Mouse (Mus musculus) forebrain, embryonic 16.5 days (tissue): ENCODE measurements at regions not wholly inside any gene's neighbourhood (a gene's known extent, or its start where the extent isn't known, plus 50 kb on each side); places are given as distances from the start of the nearest gene placed in this dataset.

Experiments used
- ATAC-seq: fragments of 200-750 bp; cut with Nextera tagmentation; 2 replicates; pipeline ENCODE4 v1.8.0; 2017; ENCODE audit warnings: mild to moderate bottlenecking, moderate library complexity
- H3K27ac ChIP-seq: fragments of 300-500 bp; sonication (generic); 2 replicates; pipeline ENCODE4 v1.5.1; 2014; ENCODE audit warnings: low read length, control low read depth
- H3K27me3 ChIP-seq: fragments of 300-500 bp; sonication (generic); replicated peaks from 2 replicates; pipeline ENCODE4 v1.6.1; 2014; ENCODE audit warnings: low read length; ENCODE audit not compliant: control insufficient read depth, insufficient read depth
- H3K36me3 ChIP-seq: fragments of 300-500 bp; sonication (generic); 2 replicates; pipeline ENCODE4 v1.6.1; 2014; ENCODE audit not compliant: control insufficient read depth, insufficient read depth
- H3K4me1 ChIP-seq: fragments of 300-500 bp; sonication (generic); replicated peaks from 2 replicates; pipeline ENCODE4 v1.6.1; 2014; ENCODE audit warnings: low read length; ENCODE audit not compliant: control insufficient read depth, insufficient read depth
- H3K4me2 ChIP-seq: fragments of 300-500 bp; sonication (generic); 2 replicates; pipeline ENCODE4 v1.6.1; 2014; ENCODE audit warnings: mild to moderate bottlenecking, low read length, control low read depth
- H3K4me3 ChIP-seq: fragments of 300-500 bp; sonication (generic); replicated peaks from 2 replicates; pipeline ENCODE4 v1.5.1; 2014; ENCODE audit warnings: mild to moderate bottlenecking, low read length, control low read depth
- H3K9ac ChIP-seq: fragments of 300-500 bp; sonication (generic); replicated peaks from 2 replicates; pipeline ENCODE4 v1.6.1; 2014; ENCODE audit warnings: low read depth, low read length, control low read depth
- H3K9me3 ChIP-seq: fragments of 300-500 bp; sonication (generic); 2 replicates; pipeline ENCODE4 v1.6.1; 2016; ENCODE audit warnings: low read length; ENCODE audit not compliant: control insufficient read depth
- WGBS: fragments of 180-500 bp; shearing (Covaris S2); extraction: QIAGEN DNeasy Blood & Tissue Kit; methylation state at CpG from one replicate; pipeline ENCODE4 v1.1.7; 2014; 5-methylcytosine and 5-hydroxymethylcytosine counted together

DNA sequence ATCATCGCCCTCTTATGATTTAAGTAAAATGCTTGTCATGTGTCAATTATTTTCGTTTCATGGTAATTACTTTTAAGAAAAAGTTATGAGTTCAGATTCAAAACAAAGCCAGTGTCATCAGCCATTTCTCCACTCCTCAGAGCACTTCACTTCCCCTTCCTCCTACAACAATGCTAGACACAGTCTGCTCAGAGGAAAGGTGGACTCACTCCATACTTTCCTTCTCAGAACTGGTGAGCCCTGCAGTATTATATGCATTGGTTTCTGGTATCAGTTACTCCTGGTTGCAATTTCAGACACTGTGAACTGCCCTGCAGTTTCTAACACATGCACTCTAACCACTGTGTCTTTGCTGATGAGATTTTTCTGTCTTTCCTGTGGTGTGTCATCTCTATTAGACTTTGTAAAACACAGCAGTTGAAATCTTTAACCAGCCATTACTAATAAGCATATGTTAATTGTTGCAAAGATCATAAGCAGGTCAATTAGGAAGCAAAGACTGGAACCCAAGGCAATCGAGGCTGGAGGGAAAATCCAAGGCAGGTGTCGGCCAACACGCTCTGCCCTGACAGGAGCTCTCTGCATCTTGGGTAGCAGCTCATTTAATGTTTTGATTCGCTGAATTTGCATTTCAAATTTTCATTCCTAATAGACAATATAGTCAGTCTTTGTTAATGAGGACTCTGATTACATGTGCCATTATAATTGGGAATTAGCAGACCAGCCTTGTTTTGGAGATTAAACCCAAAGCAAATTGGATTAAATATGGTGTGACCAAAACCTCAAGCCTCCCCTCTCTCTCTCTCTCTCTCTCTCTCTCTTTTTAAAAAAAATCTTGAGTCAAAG, 202.7 kb downstream of the Pou4f1 start:
- Histone ChIP-seq H3K9me3 (no peaks in the 10 kb centered on the region), H3K27me3 (no peaks in the 10 kb centered on the region), H3K4me1 (no peaks in the 10 kb centered on the region), H3K36me3 (no peaks in the 10 kb centered on the region), H3K9ac (no peak overlapping the region), H3K4me3 (no peak overlapping the region), H3K4me2 (no peak overlapping the region), H3K27ac (no peak overlapping the region)
- 0 out of 2 replicates have a peak, but pooled peaks have one; percentile 20 for ATAC-seq
- 42% methylated on average over 6 of the region's 6 CpGs for WGBS

DNA sequence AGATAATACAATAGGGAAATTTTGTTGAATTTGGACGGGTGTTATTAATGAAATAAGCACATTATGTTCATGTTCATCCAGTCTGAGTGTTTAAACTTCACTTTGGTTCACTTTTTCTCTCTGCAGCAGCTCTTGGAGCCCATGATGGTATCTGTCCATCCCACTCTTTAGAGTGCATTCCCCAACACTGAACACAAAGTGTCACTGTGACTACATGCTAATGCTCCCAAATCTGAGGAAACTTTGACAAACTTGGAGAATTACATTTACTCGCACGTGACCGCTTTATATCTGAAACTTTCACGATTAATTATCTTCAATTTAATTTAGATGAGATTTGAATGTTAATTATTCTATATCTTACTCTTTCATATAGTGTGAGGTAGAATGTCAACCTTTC, 250.8 kb downstream of the Pou4f1 start:
- Histone ChIP-seq H3K9ac (no peak overlapping the region), H3K4me3 (no peak overlapping the region), H3K27me3 (no peaks in the 10 kb centered on the region), H3K9me3 (no peaks in the 10 kb centered on the region), H3K36me3 (no peaks in the 10 kb centered on the region), H3K27ac (no peak overlapping the region), H3K4me2 (no peak overlapping the region), H3K4me1 (no peaks in the 10 kb centered on the region)
- ATAC-seq = no peak
- 84% methylated on average over 5 of the region's 5 CpGs for WGBS

DNA sequence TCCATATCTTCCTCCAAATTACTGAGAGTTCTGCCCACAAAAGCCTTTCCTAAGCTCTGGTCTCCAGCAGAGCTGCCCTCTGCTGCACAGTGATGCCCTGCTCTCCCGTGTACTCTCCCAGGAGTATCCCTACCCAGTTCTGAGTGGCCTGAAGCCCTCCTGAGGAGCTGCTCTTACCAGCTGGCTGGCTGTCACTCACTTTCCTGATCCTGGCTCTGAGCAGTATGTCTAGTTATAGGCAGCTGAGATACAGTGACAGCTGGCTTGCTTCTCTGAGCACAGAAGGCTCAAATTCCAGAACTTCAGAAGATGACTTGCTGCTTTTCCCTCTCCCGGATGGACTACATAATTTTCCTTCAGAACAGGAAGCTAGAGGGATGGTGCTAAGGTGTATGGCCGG, 257.1 kb downstream of the Pou4f1 start:
- Histone ChIP-seq H3K4me1 (no peaks in the 10 kb centered on the region; the same call in 1 of the 2 replicates), H3K9ac (no peak overlapping the region), H3K4me2 (no peak overlapping the region), H3K27me3 (no peaks in the 10 kb centered on the region), H3K4me3 (no peak overlapping the region), H3K9me3 (no peaks in the 10 kb centered on the region), H3K27ac (no peak overlapping the region), H3K36me3 (no peaks in the 10 kb centered on the region)
- peak; percentile 47; the same call in 1 of the 2 replicates for ATAC-seq
- WGBS = 53% methylated on average over 3 of the region's 3 CpGs

DNA sequence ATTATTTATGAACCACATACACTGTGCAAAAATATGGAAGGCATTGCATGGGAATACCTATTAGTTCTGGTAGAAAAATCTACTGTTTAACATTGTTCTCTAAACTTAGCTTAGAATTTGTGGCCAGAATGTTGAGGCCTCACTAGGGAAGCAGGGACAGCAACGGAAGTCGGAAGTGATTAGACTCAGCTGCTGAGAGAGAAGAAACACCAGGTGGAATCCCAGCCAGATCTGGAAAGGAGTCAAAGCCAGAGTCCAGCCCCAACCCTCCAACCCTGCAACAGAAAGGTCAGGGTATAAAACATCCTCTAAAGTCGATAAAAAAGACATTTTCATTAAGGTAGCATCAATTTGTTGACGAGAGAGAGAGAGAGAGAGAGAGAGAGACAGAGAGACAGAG, 258.9 kb downstream of the Pou4f1 start:
- no peaks in the 10 kb centered on the region for H3K27me3 ChIP-seq
- no peak overlapping the region for H3K4me3 ChIP-seq
- H3K9ac ChIP-seq = no peak overlapping the region
- no peaks in the 10 kb centered on the region; the same call in 1 of the 2 replicates for H3K4me1 ChIP-seq
- 87% methylated on average over 4 of the region's 4 CpGs for WGBS
- no peaks in the 10 kb centered on the region for H3K36me3 ChIP-seq
- H3K4me2 ChIP-seq = no peak overlapping the region
- no peak overlapping the region for H3K27ac ChIP-seq
- H3K9me3 ChIP-seq = no peaks in the 10 kb centered on the region
- no peak for ATAC-seq

DNA sequence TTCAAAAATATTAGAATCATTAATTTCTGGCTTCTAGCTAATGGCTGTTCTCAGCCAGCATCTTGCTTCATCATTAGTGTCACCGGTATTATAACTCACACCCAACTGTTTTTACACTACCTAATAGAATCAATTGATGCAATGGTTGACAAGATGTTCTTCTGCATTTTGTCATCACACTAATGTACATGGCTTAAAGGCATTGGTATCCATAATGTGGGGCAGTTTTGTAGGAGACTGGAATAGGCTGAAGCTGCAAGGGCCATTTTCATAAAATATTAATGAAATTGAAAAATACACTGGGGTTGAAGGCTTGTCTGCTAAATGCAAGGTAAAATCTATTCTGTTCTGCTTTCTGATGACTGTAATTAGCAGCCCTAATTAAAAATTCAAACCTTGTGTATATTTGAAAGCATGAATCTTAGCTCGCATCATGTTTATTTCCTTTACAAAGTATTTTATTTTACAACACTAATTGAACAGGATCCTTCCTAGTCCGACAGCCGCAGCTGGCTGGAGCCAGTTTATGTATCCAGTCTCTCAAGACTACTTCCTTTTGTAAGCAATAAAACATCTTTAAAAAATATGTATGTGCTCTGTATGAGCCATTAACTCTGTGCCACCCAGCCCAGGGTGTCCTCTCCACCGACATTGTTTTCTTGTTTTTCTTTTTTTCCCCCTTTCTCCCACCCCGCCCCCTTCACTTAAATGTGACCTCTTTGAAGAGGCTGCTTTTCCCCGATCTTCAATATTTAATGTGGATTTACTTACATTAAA, 259.6 kb downstream of the Pou4f1 start:
- H3K36me3 ChIP-seq = no peaks in the 10 kb centered on the region
- no peak overlapping the region for H3K9ac ChIP-seq
- no peaks in the 10 kb centered on the region for H3K27me3 ChIP-seq
- no peak for ATAC-seq
- H3K4me3 ChIP-seq = no peak overlapping the region
- no peaks in the 10 kb centered on the region; the same call in 1 of the 2 replicates for H3K4me1 ChIP-seq
- 86% methylated on average over 7 of the region's 7 CpGs for WGBS
- no peak overlapping the region for H3K27ac ChIP-seq
- no peak overlapping the region for H3K4me2 ChIP-seq
- H3K9me3 ChIP-seq = no peaks in the 10 kb centered on the region

DNA sequence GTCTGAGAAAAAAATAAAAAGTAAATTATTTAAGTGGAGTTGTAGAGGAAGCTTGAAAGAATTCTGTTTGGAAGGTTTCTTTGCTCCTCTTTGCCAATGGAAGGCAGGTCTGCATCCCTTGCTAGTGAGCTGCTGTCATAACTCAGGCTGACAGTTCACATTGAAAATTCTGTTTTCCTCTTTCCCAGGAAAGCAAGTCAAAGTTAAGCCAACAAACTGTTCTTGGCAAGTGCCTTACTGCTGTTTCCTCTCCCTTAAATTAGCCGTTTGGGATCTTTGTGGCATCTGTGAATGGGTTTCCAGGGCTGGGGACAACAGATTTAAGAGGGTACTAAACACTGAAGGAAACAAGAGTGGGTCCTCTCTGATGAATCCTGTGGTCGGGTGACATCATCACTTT, 261.2 kb downstream of the Pou4f1 start:
- Histone ChIP-seq H3K4me2 (no peak overlapping the region), H3K4me3 (no peak overlapping the region), H3K4me1 (no peaks in the 10 kb centered on the region; the same call in 1 of the 2 replicates), H3K9ac (no peak overlapping the region), H3K27ac (no peak overlapping the region), H3K36me3 (no peaks in the 10 kb centered on the region), H3K27me3 (no peaks in the 10 kb centered on the region), H3K9me3 (no peaks in the 10 kb centered on the region)
- 35% methylated on average over 2 of the region's 2 CpGs for WGBS
- no peak for ATAC-seq

DNA sequence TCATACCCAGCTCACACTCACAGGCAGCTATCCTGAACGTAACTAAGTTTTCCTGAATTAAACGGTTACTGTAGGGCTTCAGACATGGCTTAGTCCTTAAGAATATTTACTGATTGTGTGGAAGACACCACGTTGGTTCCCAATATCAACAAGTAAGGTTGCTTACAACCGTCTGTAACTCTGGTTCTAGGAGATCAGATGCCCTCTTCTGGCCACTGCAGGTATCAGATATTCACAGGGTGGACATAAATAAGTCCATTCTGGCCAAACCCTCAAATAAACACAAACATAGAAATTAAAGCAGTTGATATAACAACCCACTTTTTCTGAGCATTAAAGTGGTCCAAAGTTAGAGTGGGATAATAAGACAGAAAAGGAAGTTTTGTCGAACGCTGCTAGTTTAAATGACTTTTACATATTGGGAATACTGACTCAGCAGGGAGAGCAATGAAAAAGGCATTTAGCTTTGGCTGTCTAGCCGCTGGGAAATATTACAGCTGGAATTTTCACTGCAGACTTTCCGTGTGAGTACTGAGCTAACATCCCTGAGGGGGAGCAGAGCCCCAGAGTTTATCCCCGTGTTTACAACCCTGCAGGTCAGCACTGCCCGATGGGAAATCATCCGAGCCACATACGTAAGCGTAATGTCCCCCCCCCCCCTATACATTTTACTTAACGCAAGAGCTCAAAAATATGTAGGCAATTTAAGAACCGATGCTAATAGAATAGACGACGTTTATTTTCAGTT, 264.4 kb downstream of the Pou4f1 start:
- no peaks in the 10 kb centered on the region for H3K4me1 ChIP-seq
- H3K36me3 ChIP-seq = no peaks in the 10 kb centered on the region
- WGBS = 82% methylated on average over 17 of the region's 17 CpGs
- H3K27me3 ChIP-seq = no peaks in the 10 kb centered on the region
- no peak overlapping the region for H3K4me3 ChIP-seq
- no peak overlapping the region for H3K27ac ChIP-seq
- H3K4me2 ChIP-seq = no peak overlapping the region
- ATAC-seq = no peak
- no peak overlapping the region for H3K9ac ChIP-seq
- H3K9me3 ChIP-seq = no peaks in the 10 kb centered on the region

DNA sequence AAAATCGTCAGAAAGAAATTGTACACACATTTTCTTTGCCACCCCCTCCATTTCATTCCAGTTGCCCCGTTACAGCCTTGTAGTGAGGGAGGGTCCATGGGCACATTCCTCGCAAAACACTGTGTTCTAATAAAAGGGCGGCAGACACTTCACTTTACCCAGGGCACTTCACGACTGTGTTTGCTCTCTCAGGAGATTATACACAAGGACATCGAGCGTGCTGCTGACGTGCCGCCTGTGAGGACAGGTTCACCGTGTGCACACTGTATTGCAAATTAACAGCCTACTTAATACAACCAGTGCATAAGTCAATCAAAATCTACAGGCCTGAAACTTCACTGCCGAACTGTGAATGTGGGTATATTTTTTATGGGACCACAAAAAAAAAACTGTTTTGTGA, 274.6 kb downstream of the Pou4f1 start:
- H3K9me3 ChIP-seq = no peaks in the 10 kb centered on the region
- no peak overlapping the region for H3K4me2 ChIP-seq
- H3K27me3 ChIP-seq = no peaks in the 10 kb centered on the region
- ATAC-seq = no peak
- no peak overlapping the region for H3K27ac ChIP-seq
- no peak overlapping the region for H3K9ac ChIP-seq
- no peaks in the 10 kb centered on the region for H3K36me3 ChIP-seq
- WGBS = 73% methylated on average over 11 of the region's 11 CpGs
- H3K4me3 ChIP-seq = no peak overlapping the region
- H3K4me1 ChIP-seq = no peaks in the 10 kb centered on the region

DNA sequence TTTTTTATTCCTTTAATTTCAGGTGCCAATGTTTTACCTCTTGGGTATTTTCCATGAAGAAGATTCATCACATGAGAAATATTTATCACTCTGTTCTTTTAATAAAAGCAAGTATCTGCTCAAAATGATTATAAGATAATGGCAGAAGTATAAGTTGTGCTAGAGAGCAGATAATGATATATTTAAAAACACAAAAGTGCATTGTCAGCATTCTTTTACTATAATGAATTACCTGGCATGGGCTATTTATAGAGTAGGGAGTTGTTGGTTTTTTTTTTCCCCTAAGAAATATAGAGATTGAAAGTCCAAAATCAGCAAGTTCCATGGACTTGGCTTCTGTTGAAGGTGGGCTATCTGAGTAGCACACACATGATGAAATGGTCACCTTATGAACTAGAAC, 292.7 kb downstream of the Pou4f1 start:
- H3K4me2 ChIP-seq = no peak overlapping the region
- no peaks in the 10 kb centered on the region for H3K27me3 ChIP-seq
- H3K4me3 ChIP-seq = no peak overlapping the region
- no peak for ATAC-seq
- no peak overlapping the region for H3K27ac ChIP-seq
- H3K9me3 ChIP-seq = no peaks in the 10 kb centered on the region
- no peaks in the 10 kb centered on the region for H3K4me1 ChIP-seq
- no peak overlapping the region for H3K9ac ChIP-seq
- H3K36me3 ChIP-seq = no peaks in the 10 kb centered on the region
